Mouse (Mus musculus): ENCODE measurements around the gene Akr7a5.

Gene Akr7a5

GRCm38 (mm10) chr4:139298671-139299366, 11.7 kb upstream of the Akr7a5 start:
- no peak for DNase-seq (ENCODE audit: low spot score)

- DNase-seq (ENCODE audit: low spot score) = no peak
Observed at GRCm38 (mm10) chr4:139301780-139302179, 8.8 kb upstream of the Akr7a5 start.

- DNase-seq (ENCODE audit: low spot score) = no peak
Observed at GRCm38 (mm10) chr4:139302241-139302640, 8.3 kb upstream of the Akr7a5 start.

- DNase-seq (ENCODE audit: low spot score) = no peak
Observed at GRCm38 (mm10) chr4:139305521-139305920, 5.0 kb upstream of the Akr7a5 start.

- DNase-seq (ENCODE audit: low spot score) = no peak
Observed at GRCm38 (mm10) chr4:139307916-139308315, 2.6 kb upstream of the Akr7a5 start.

GRCm38 (mm10) chr4:139309651-139310050, 893 bp upstream of the Akr7a5 start:
- peak; percentile 64 for DNase-seq (ENCODE audit: low spot score)

GRCm38 (mm10) chr4:139310899-139311701, 556 bp downstream of the Akr7a5 start:
- peak; percentile 41 for DNase-seq (ENCODE audit: low spot score)

GRCm38 (mm10) chr4:139311707-139312106, 1.2 kb downstream of the Akr7a5 start:
- no peak for DNase-seq (ENCODE audit: low spot score)

GRCm38 (mm10) chr4:139312632-139313031, 2.1 kb downstream of the Akr7a5 start:
- DNase-seq (ENCODE audit: low spot score) = peak; percentile 55

GRCm38 (mm10) chr4:139318449-139318848, 7.9 kb downstream of the Akr7a5 start:
- no peak for DNase-seq (ENCODE audit: low spot score)

- DNase-seq (ENCODE audit: low spot score) = no peak
Observed at GRCm38 (mm10) chr4:139319740-139320139, 9.2 kb downstream of the Akr7a5 start.

GRCm38 (mm10) chr4:139330605-139331004, 20.1 kb downstream of the Akr7a5 start:
- peak; percentile 77 for DNase-seq (ENCODE audit: low spot score)

GRCm38 (mm10) chr4:139334631-139335295, 24.2 kb downstream of the Akr7a5 start:
- no peak for DNase-seq (ENCODE audit: low spot score)

- no peak for DNase-seq (ENCODE audit: low spot score)
Observed at GRCm38 (mm10) chr4:139335507-139335906, 25.0 kb downstream of the Akr7a5 start.

- DNase-seq (ENCODE audit: low spot score) = peak; percentile 50
Observed at GRCm38 (mm10) chr4:139336822-139337483, 26.4 kb downstream of the Akr7a5 start.

- DNase-seq (ENCODE audit: low spot score) = no peak
Observed at GRCm38 (mm10) chr4:139338145-139338544, 27.6 kb downstream of the Akr7a5 start.

GRCm38 (mm10) chr4:139340835-139341234, 30.3 kb downstream of the Akr7a5 start:
- no peak for DNase-seq (ENCODE audit: low spot score)

- DNase-seq (ENCODE audit: low spot score) = peak; percentile 28
Observed at GRCm38 (mm10) chr4:139341556-139342233, 31.2 kb downstream of the Akr7a5 start.

- DNase-seq (ENCODE audit: low spot score) = peak; percentile 75
Observed at GRCm38 (mm10) chr4:139343718-139344117, 33.2 kb downstream of the Akr7a5 start.

- no peak for DNase-seq (ENCODE audit: low spot score)
Observed at GRCm38 (mm10) chr4:139345416-139346019, 35.0 kb downstream of the Akr7a5 start.
